Mouse (Mus musculus) liver, embryonic 16.5 days (tissue): ENCODE data around the gene Agfg1. TPM values are rescaled to one million over a fixed set of nuclear protein-coding genes. Genes with fewer than 3 reads are reported as not detected.

Source experiments
- ATAC-seq: fragments of 200-750 bp; cut with Nextera tagmentation; 2 replicates; pipeline ENCODE4 v1.8.0; 2017; ENCODE audit warnings: low read depth, mild to moderate bottlenecking, moderate number of reproducible peaks, moderate library complexity
- H3K27ac ChIP-seq: fragments of 300-500 bp; sonication (generic); 2 replicates; pipeline ENCODE4 v1.5.1; 2014; ENCODE audit warnings: mild to moderate bottlenecking, low read length
- H3K27me3 ChIP-seq: fragments of 300-500 bp; sonication (generic); 2 replicates; pipeline ENCODE4 v1.6.1; 2014; ENCODE audit warnings: low read depth, low read length, mixed read lengths; ENCODE audit not compliant: control insufficient read depth, insufficient read depth
- H3K36me3 ChIP-seq: fragments of 300-500 bp; sonication (generic); 2 replicates; pipeline ENCODE4 v1.6.1; 2014; ENCODE audit warnings: mild to moderate bottlenecking; ENCODE audit not compliant: control insufficient read depth, insufficient read depth
- H3K4me1 ChIP-seq: fragments of 300-500 bp; sonication (generic); 2 replicates; pipeline ENCODE4 v1.6.1; 2014; ENCODE audit warnings: low read depth, low read length, mixed read lengths; ENCODE audit not compliant: control insufficient read depth
- H3K4me2 ChIP-seq: fragments of 300-500 bp; sonication (generic); 2 replicates; pipeline ENCODE4 v1.6.1; 2014; ENCODE audit warnings: low read depth, low read length, mixed read lengths
- H3K4me3 ChIP-seq: fragments of 300-500 bp; sonication (generic); 2 replicates; pipeline ENCODE4 v1.5.1; 2014; ENCODE audit warnings: low read depth, mild to moderate bottlenecking, low read length
- H3K9ac ChIP-seq: fragments of 300-500 bp; sonication (generic); 2 replicates; pipeline ENCODE4 v1.6.1; 2014; ENCODE audit warnings: low read depth, low read length
- H3K9me3 ChIP-seq: fragments of 300-500 bp; sonication (generic); replicated peaks from 2 replicates; pipeline ENCODE4 v1.6.1; 2016; ENCODE audit warnings: low read length; ENCODE audit not compliant: control insufficient read depth
- WGBS: fragments of 180-500 bp; shearing (Covaris S2); extraction: QIAGEN DNeasy Blood & Tissue Kit; methylation state at CpG from one replicate; pipeline ENCODE4 v1.1.7; 2014; ENCODE audit not compliant: insufficient replicate concordance; 5-methylcytosine and 5-hydroxymethylcytosine counted together
- polyA plus RNA-seq: library from polyadenylated mRNA; unstranded; fragments of >200 nt; fragmentation: Nextera tagmentation; extraction: Ambion mirVana; gene quantifications from 2 replicates; pipeline ENCODE4 v1.2.1, GENCODE M21; 2015

Agfg1 gene
- polyA plus RNA-seq, 1 experiment from 2014 or later = 44.7 TPM

DNA sequence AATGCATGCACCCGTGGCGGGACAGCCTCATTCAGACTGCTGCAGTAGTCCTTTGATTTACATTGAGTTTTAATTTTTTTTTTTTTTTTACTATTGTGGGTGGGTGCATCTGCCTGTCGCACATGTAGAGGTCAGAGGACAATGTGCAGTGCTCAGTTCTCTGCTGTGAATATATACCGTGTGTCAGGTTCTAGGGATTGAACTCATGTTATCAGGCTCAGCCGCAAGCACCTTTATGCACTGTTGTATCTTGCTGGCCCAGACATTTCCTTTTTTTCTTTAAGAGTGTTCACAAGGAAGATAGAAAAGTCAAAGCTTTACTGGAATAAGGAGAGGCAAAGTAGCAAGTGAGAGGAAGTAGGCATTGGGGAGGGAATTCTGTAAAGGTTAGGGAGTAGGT, 16.4 kb downstream of the Agfg1 start:
- peaks cover 10% of the 10 kb centered on the region for H3K4me1 ChIP-seq
- H3K36me3 ChIP-seq = peaks cover 8% of the 10 kb centered on the region
- H3K9me3 ChIP-seq = no peaks in the 10 kb centered on the region
- 32% methylated on average over 5 of the region's 5 CpGs for WGBS
- H3K9ac ChIP-seq = no peak overlapping the region
- H3K27ac ChIP-seq = no peak overlapping the region
- H3K27me3 ChIP-seq = no peaks in the 10 kb centered on the region
- H3K4me2 ChIP-seq = no peak overlapping the region
- peak; percentile 58 for ATAC-seq
- no peak overlapping the region for H3K4me3 ChIP-seq

DNA sequence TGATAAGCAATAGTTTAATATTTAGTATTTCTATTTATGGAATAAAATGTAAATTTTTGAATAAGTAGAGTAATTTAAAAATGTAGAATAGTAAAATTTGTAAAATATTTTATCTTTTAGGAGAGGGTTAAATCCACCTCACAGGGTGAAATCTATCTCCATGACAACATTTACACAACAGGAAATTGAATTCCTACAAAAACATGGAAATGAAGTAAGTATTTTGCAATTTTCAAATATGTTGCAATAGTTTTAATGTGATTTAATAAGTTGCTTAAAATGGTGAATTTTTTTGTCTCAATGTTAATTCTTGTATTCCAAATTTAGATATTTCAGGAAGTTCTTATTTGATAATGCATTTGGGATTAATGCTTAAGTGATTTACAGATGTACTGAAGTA, 19.0 kb downstream of the Agfg1 start:
- H3K4me2 ChIP-seq = no peak overlapping the region
- H3K27ac ChIP-seq = no peak overlapping the region
- H3K27me3 ChIP-seq = no peaks in the 10 kb centered on the region
- ATAC-seq = no peak
- peaks cover 6% of the 10 kb centered on the region for H3K4me1 ChIP-seq
- H3K4me3 ChIP-seq = no peak overlapping the region
- H3K9me3 ChIP-seq = no peaks in the 10 kb centered on the region
- H3K9ac ChIP-seq = no peak overlapping the region
- H3K36me3 ChIP-seq = peaks cover 14% of the 10 kb centered on the region

DNA sequence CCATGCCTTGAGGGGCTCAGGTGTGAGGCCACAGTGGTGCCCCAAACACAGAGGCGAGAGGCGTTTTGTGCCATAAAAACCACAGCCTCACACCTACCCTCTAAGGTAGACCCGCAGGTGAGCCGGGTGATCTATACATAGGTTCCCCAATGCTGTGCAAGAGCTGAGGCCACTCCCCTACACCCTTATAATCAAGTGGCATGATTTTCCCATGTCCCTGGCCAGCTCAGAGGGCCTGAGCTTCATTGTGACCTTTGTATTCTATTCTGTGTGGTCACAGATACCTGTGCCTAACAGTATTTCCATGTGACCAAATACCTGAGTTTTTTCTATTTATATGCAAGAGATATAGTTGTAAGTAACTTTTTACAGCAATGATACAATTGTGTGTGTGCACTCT, 21.1 kb downstream of the Agfg1 start:
- H3K36me3 ChIP-seq = peaks cover 14% of the 10 kb centered on the region
- H3K4me3 ChIP-seq = no peak overlapping the region
- H3K9ac ChIP-seq = no peak overlapping the region
- no peaks in the 10 kb centered on the region for H3K27me3 ChIP-seq
- no peak for ATAC-seq
- no peak overlapping the region for H3K27ac ChIP-seq
- H3K4me1 ChIP-seq = peaks cover 5% of the 10 kb centered on the region
- no peaks in the 10 kb centered on the region for H3K9me3 ChIP-seq
- no peak overlapping the region for H3K4me2 ChIP-seq
- 97% methylated on average over 4 of the region's 4 CpGs for WGBS

DNA sequence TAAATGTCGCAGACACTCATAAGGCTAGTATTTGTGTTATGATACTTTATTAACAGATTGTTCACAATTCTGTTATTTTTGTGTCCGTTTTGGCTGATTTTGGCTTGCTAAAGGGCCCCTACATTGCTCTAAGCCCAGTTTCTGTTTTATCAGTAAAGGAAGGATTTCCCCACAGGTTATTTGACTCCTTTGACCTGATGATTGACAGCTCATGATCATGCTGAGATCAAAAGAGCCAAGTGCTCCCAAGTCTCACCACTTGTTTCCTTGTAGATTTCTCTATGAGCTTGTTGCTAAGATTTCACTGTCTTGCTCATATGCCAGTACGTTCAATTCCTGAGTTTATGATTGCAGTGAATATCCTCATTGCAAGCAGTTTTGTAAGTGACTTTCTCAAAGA, 30.9 kb downstream of the Agfg1 start:
- ATAC-seq = no peak
- no peak overlapping the region for H3K27ac ChIP-seq
- H3K4me2 ChIP-seq = no peak overlapping the region
- peaks cover 22% of the 10 kb centered on the region for H3K36me3 ChIP-seq
- H3K4me1 ChIP-seq = peaks cover 3% of the 10 kb centered on the region
- no peak overlapping the region for H3K9ac ChIP-seq
- no peak overlapping the region for H3K4me3 ChIP-seq
- no peaks in the 10 kb centered on the region for H3K27me3 ChIP-seq
- no peaks in the 10 kb centered on the region for H3K9me3 ChIP-seq
- 79% methylated on average over 3 of the region's 3 CpGs for WGBS

DNA sequence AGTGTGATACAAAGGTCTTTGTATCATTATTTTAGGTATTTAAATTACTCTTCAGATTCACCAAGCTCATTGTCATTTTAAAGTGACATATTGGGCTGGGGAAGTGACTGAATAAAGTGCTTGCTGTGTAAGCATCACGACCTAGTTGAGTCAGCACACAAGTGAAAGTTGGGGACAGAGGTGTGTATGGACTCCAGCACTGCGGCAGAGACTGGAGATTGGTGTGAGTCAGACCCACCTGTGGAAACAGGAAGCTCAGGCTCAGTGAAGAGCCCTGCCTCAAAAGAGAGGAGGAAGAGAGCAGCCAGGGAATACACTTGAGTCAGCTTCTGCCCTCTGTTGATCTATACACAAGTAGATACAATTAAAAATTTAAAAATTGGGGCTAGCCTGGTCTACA, 39.9 kb downstream of the Agfg1 start:
- Histone ChIP-seq H3K4me1 (no peaks in the 10 kb centered on the region; the same call in 1 of the 2 replicates), H3K9me3 (no peaks in the 10 kb centered on the region), H3K27ac (no peak overlapping the region), H3K36me3 (peaks cover 58% of the 10 kb centered on the region), H3K4me3 (no peak overlapping the region), H3K27me3 (no peaks in the 10 kb centered on the region), H3K9ac (no peak overlapping the region), H3K4me2 (no peak overlapping the region)
- WGBS = 66% methylated on average over 2 of the region's 2 CpGs
- no peak for ATAC-seq

DNA sequence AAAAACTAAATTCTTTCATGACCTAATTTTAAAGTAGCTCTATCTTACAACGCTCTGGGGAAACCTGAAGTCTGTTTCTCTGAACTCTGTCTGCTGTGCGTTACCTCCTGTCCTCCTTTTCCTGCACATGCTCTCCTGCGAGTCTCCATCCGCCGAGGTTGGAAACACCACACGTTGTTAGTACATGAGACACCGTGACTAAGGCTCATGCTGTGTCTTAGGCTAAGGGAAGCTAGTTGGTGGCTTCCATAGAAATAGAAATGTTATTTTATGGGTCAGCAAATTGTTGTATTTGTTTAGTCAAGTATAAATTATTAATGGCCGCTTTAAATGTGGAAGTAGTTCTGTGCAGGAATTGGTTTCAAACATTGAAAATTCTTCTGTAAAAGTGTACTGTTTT, 40.9 kb downstream of the Agfg1 start:
- Histone ChIP-seq H3K4me3 (no peak overlapping the region), H3K27me3 (no peaks in the 10 kb centered on the region), H3K9ac (no peak overlapping the region), H3K27ac (no peak overlapping the region), H3K36me3 (peaks cover 61% of the 10 kb centered on the region), H3K9me3 (no peaks in the 10 kb centered on the region), H3K4me1 (no peaks in the 10 kb centered on the region; the same call in 1 of the 2 replicates), H3K4me2 (no peak overlapping the region)
- 89% methylated on average over 8 of the region's 8 CpGs for WGBS
- ATAC-seq = no peak

DNA sequence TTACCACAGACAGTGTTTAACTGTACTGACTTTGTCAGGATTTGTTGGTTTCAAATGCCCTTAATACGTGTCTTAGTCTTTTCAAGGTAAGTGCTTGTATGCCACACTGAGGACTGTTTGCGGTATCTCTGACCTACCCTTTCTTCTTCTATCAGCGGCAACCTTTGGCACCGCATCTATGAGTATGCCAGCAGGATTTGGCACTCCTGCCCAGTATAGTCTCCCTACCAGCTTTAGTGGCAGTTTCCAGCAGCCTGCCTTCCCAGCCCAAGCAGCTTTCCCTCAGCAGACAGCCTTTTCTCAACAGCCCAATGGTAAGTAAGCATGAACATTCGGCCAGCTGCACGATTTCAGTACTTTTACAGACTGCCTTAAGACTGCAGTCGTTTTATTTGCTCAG, 54.0 kb downstream of the Agfg1 start:
- peaks cover 60% of the 10 kb centered on the region for H3K36me3 ChIP-seq
- H3K27ac ChIP-seq = no peak overlapping the region
- no peak overlapping the region for H3K9ac ChIP-seq
- no peaks in the 10 kb centered on the region for H3K9me3 ChIP-seq
- H3K27me3 ChIP-seq = no peaks in the 10 kb centered on the region
- 90% methylated on average over 7 of the region's 7 CpGs for WGBS
- H3K4me2 ChIP-seq = no peak overlapping the region
- no peaks in the 10 kb centered on the region for H3K4me1 ChIP-seq
- H3K4me3 ChIP-seq = no peak overlapping the region
- ATAC-seq = no peak

DNA sequence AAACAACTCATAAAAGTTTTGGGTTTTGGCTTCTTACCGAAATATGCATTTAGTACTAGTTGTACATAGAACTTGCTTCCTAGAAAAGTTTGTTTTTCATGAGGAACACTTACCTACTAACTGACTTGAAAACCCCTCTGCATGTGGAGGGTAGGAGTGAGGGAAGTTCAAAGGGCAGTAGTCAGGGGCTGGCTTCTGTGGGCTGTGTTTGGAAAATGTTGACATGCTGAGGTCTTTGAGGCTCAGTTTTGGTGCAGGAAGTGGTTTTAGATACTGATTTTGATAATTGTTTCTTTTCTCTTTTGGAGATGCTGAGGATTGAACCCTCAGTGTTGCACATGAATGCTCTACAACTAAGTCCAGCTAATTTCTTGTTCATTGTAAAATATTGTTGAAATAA, 61.3 kb downstream of the Agfg1 start:
- ATAC-seq = no peak
- Histone ChIP-seq H3K27me3 (no peaks in the 10 kb centered on the region), H3K4me2 (no peak overlapping the region), H3K4me1 (no peaks in the 10 kb centered on the region), H3K9ac (no peak overlapping the region), H3K4me3 (no peak overlapping the region), H3K27ac (no peak overlapping the region), H3K9me3 (no peaks in the 10 kb centered on the region), H3K36me3 (peaks cover 37% of the 10 kb centered on the region)
- WGBS = 78% methylated on average over 1 of the region's 1 CpGs

DNA sequence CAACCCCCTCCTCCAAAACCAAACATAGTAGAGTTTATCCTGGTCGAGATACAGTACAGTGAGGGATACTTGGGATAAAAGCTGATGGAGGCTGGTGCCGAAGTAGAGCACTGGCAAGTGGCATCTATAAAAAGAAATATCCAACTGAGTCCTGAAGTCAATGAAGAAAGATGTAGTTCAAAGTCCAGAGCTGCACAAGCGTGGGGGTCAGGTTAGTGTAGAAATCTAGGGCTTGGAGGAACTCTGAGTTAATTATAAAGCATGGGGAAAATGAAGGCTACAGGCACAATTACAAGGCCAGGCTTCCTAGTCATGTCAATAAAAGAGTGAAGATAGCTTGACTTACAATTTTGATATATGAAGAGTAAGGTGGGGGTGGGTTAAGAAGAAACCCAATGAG, 61.9 kb downstream of the Agfg1 start:
- 81% methylated on average over 3 of the region's 3 CpGs for WGBS

DNA sequence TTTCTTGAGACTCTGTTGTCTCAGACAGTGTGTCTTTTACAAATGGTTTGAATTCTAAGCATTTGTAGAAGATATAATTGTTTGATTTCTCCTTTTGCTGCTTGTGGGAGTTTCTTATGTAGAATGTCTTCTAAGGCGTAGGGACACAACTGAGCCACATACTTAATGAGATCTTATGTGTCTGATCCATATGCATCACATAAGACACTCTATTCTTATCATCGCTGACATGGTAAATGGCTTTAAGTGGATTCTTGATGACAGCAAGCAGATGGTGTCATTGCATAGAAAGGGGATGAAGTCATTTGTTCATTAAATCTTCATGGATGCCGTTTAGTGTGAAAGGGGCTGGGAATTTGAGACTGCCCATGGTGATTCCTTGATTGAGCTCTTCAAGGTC, 66.6 kb downstream of the Agfg1 start:
- 90% methylated on average over 3 of the region's 3 CpGs for WGBS
- H3K4me1 ChIP-seq = no peaks in the 10 kb centered on the region
- no peaks in the 10 kb centered on the region for H3K9me3 ChIP-seq
- peaks cover 19% of the 10 kb centered on the region for H3K36me3 ChIP-seq
- no peaks in the 10 kb centered on the region for H3K27me3 ChIP-seq
- H3K4me2 ChIP-seq = no peak overlapping the region
- ATAC-seq = no peak
- H3K27ac ChIP-seq = no peak overlapping the region
- no peak overlapping the region for H3K4me3 ChIP-seq
- H3K9ac ChIP-seq = no peak overlapping the region

More for the DNA sequence above, 61.9 kb downstream of the Agfg1 start:
- no peak for ATAC-seq
- Histone ChIP-seq H3K4me3 (no peak overlapping the region), H3K9me3 (no peaks in the 10 kb centered on the region), H3K9ac (no peak overlapping the region), H3K4me2 (no peak overlapping the region), H3K4me1 (no peaks in the 10 kb centered on the region), H3K27ac (no peak overlapping the region), H3K36me3 (peaks cover 34% of the 10 kb centered on the region), H3K27me3 (no peaks in the 10 kb centered on the region)
